Mouse (Mus musculus) CH12.LX (cell line): ENCODE data around the gene Klk1b9. TPM values are rescaled to one million over a fixed set of nuclear protein-coding genes. Genes with fewer than 3 reads are reported as not detected.

Experiments
- polyA plus RNA-seq: library from polyadenylated mRNA; unstranded; fragments of >175 nt; gene quantifications from 2 replicates; pipeline ENCODE4 v1.2.1, GENCODE M21; 2012; ENCODE audit warnings: low read depth; ENCODE audit not compliant: insufficient read length
- total RNA-seq, 2 experiments: library from RNA; depleted of rRNA; stranded (reverse); fragments of 300-350 nt in 1 of 2; fragments of >200 nt in 1 of 2; gene quantifications; 2 replicates each; pipeline ENCODE4 v1.2.3; 2012 to 2014

Gene Klk1b9
- total and polyA plus RNA-seq, 3 experiments = not detected

Other genes with a start within 250 kb of the Klk1b9 start
Only the 20 nearest of the 23 such genes appear.
- gene Klk12, start 207.2 kb upstream of the Klk1b9 start, total RNA-seq (2012; rRNA removed) = not detected in 2 replicates
- gene Klk12, start 207.2 kb upstream of the Klk1b9 start, total RNA-seq (2014; rRNA removed) = not detected in 2 replicates
- gene Klk12, start 207.2 kb upstream of the Klk1b9 start, polyA plus RNA-seq = not detected in 2 replicates
- gene Klk11, start 201.5 kb upstream of the Klk1b9 start, total RNA-seq (2012; rRNA removed) = not detected in 2 replicates
- not detected in 2 replicates for gene Klk11, start 201.5 kb upstream of the Klk1b9 start, total RNA-seq (2014; rRNA removed)
- gene Klk11, start 201.5 kb upstream of the Klk1b9 start, polyA plus RNA-seq = not detected in 2 replicates
- not detected in 2 replicates for gene Klk10, start 195.0 kb upstream of the Klk1b9 start, total RNA-seq (2012; rRNA removed)
- gene Klk10, start 195.0 kb upstream of the Klk1b9 start, total RNA-seq (2014; rRNA removed) = not detected in 2 replicates
- not detected in 2 replicates for gene Klk10, start 195.0 kb upstream of the Klk1b9 start, polyA plus RNA-seq
- 0.08 TPM in 1 of 2 replicates, not detected in the other for gene Klk9, start 184.2 kb upstream of the Klk1b9 start, total RNA-seq (2012; rRNA removed)
- not detected in 2 replicates for gene Klk9, start 184.2 kb upstream of the Klk1b9 start, total RNA-seq (2014; rRNA removed)
- not detected in 2 replicates for gene Klk9, start 184.2 kb upstream of the Klk1b9 start, polyA plus RNA-seq
- gene Klk8, start 178.5 kb upstream of the Klk1b9 start, total RNA-seq (2012; rRNA removed) = 43.5 and 51.2 TPM in 2 replicates
- gene Klk8, start 178.5 kb upstream of the Klk1b9 start, total RNA-seq (2014; rRNA removed) = 2.3 and 5.5 TPM in 2 replicates
- 5.0 and 5.3 TPM in 2 replicates for gene Klk8, start 178.5 kb upstream of the Klk1b9 start, polyA plus RNA-seq
- gene Klk7, start 164.8 kb upstream of the Klk1b9 start, total RNA-seq (2012; rRNA removed) = not detected in 2 replicates
- gene Klk7, start 164.8 kb upstream of the Klk1b9 start, total RNA-seq (2014; rRNA removed) = not detected in 2 replicates
- not detected in 2 replicates for gene Klk7, start 164.8 kb upstream of the Klk1b9 start, polyA plus RNA-seq
- not detected in 2 replicates for gene Klk6, start 151.6 kb upstream of the Klk1b9 start, total RNA-seq (2012; rRNA removed)
- not detected in 2 replicates for gene Klk6, start 151.6 kb upstream of the Klk1b9 start, total RNA-seq (2014; rRNA removed)
- gene Klk6, start 151.6 kb upstream of the Klk1b9 start, polyA plus RNA-seq = not detected in 2 replicates
- gene Klk5, start 134.1 kb upstream of the Klk1b9 start, total RNA-seq (2012; rRNA removed) = not detected in 2 replicates
- gene Klk5, start 134.1 kb upstream of the Klk1b9 start, total RNA-seq (2014; rRNA removed) = not detected in 2 replicates
- gene Klk5, start 134.1 kb upstream of the Klk1b9 start, polyA plus RNA-seq = not detected in 2 replicates
- not detected in 2 replicates for gene Klk4, start 94.9 kb upstream of the Klk1b9 start, total RNA-seq (2012; rRNA removed)
- not detected in 2 replicates for gene Klk4, start 94.9 kb upstream of the Klk1b9 start, total RNA-seq (2014; rRNA removed)
- gene Klk4, start 94.9 kb upstream of the Klk1b9 start, polyA plus RNA-seq = 0.26 TPM in 1 of 2 replicates, not detected in the other
- gene Klk15, start 42.3 kb upstream of the Klk1b9 start, total RNA-seq (2012; rRNA removed) = not detected in 2 replicates
- gene Klk15, start 42.3 kb upstream of the Klk1b9 start, total RNA-seq (2014; rRNA removed) = not detected in 2 replicates
- gene Klk15, start 42.3 kb upstream of the Klk1b9 start, polyA plus RNA-seq = not detected in 2 replicates
- not detected in 2 replicates for gene Klk1b8, start 25.4 kb upstream of the Klk1b9 start, total RNA-seq (2012; rRNA removed)
- not detected in 2 replicates for gene Klk1b8, start 25.4 kb upstream of the Klk1b9 start, total RNA-seq (2014; rRNA removed)
- not detected in 2 replicates for gene Klk1b8, start 25.4 kb upstream of the Klk1b9 start, polyA plus RNA-seq
- not detected in 2 replicates for gene Klk1b1, start 9.3 kb upstream of the Klk1b9 start, total RNA-seq (2012; rRNA removed)
- gene Klk1b1, start 9.3 kb upstream of the Klk1b9 start, total RNA-seq (2014; rRNA removed) = not detected in 2 replicates
- gene Klk1b1, start 9.3 kb upstream of the Klk1b9 start, polyA plus RNA-seq = not detected in 2 replicates
- not detected in 2 replicates for gene Klk1b11, start 19.8 kb downstream of the Klk1b9 start, total RNA-seq (2012; rRNA removed)
- gene Klk1b11, start 19.8 kb downstream of the Klk1b9 start, total RNA-seq (2014; rRNA removed) = not detected in 2 replicates
- not detected in 2 replicates for gene Klk1b11, start 19.8 kb downstream of the Klk1b9 start, polyA plus RNA-seq
- gene Klk1b26, start 36.1 kb downstream of the Klk1b9 start, total RNA-seq (2012; rRNA removed) = not detected in 2 replicates
- gene Klk1b26, start 36.1 kb downstream of the Klk1b9 start, total RNA-seq (2014; rRNA removed) = not detected in 2 replicates
- not detected in 2 replicates for gene Klk1b26, start 36.1 kb downstream of the Klk1b9 start, polyA plus RNA-seq
- 0.29 TPM in 1 of 2 replicates, not detected in the other for gene Klk1b27, start 76.2 kb downstream of the Klk1b9 start, total RNA-seq (2012; rRNA removed)
- 0.69 and 0.75 TPM in 2 replicates for gene Klk1b27, start 76.2 kb downstream of the Klk1b9 start, total RNA-seq (2014; rRNA removed)
- not detected in 2 replicates for gene Klk1b27, start 76.2 kb downstream of the Klk1b9 start, polyA plus RNA-seq
- not detected in 2 replicates for gene Klk1b21, start 126.3 kb downstream of the Klk1b9 start, total RNA-seq (2012; rRNA removed)
- gene Klk1b21, start 126.3 kb downstream of the Klk1b9 start, total RNA-seq (2014; rRNA removed) = not detected in 2 replicates
- not detected in 2 replicates for gene Klk1b21, start 126.3 kb downstream of the Klk1b9 start, polyA plus RNA-seq
- gene Klk1b22, start 136.6 kb downstream of the Klk1b9 start, total RNA-seq (2012; rRNA removed) = not detected in 2 replicates
- gene Klk1b22, start 136.6 kb downstream of the Klk1b9 start, total RNA-seq (2014; rRNA removed) = not detected in 2 replicates
- gene Klk1b22, start 136.6 kb downstream of the Klk1b9 start, polyA plus RNA-seq = not detected in 2 replicates
- not detected in 2 replicates for gene Klk1b16, start 160.7 kb downstream of the Klk1b9 start, total RNA-seq (2012; rRNA removed)
- not detected in 2 replicates for gene Klk1b16, start 160.7 kb downstream of the Klk1b9 start, total RNA-seq (2014; rRNA removed)
- not detected in 2 replicates for gene Klk1b16, start 160.7 kb downstream of the Klk1b9 start, polyA plus RNA-seq
- gene Klk1b24, start 212.2 kb downstream of the Klk1b9 start, total RNA-seq (2012; rRNA removed) = not detected in 2 replicates
- not detected in 2 replicates for gene Klk1b24, start 212.2 kb downstream of the Klk1b9 start, total RNA-seq (2014; rRNA removed)
- not detected in 2 replicates for gene Klk1b24, start 212.2 kb downstream of the Klk1b9 start, polyA plus RNA-seq
- not detected in 2 replicates for gene Klk1b3, start 222.1 kb downstream of the Klk1b9 start, total RNA-seq (2012; rRNA removed)
- not detected in 2 replicates for gene Klk1b3, start 222.1 kb downstream of the Klk1b9 start, total RNA-seq (2014; rRNA removed)
- gene Klk1b3, start 222.1 kb downstream of the Klk1b9 start, polyA plus RNA-seq = not detected in 2 replicates